Comparison of ENCODE assay signal across 17 mouse cellular contexts in genomic region chr8:81502982-81503381, GRCm38 (mm10).
"Had no signal": no experiment of that assay in that cellular context is flagged by ENCODE, and none has a peak within 500 bp of the region (broad histone marks: within the 10 kb centered on the region; RNA-seq: fewer than 3 reads in every experiment).

No protein-coding gene starts in this region.

- ATAC-seq: liver, embryonic 12.5 days; liver, postnatal 0 days; lung, postnatal 0 days; midbrain, embryonic 13.5 days; midbrain, embryonic 15.5 days; midbrain, embryonic 16.5 days had no signal

- DNase-seq: left cerebral cortex, postnatal 4 days; liver; liver, embryonic 13.5 days; liver, postnatal 0 days; lung, adult 18-20 months; lung, adult 2 months; lung, embryonic 14.5 days; lung, postnatal 10 days; lung, postnatal 14 days; lung, postnatal 36 days; lung, postnatal 4 days; midbrain, embryonic 14.5 days had no signal
